Mouse (Mus musculus): ENCODE data around the gene Dync1li2. TPM values are rescaled to one million over a fixed set of nuclear protein-coding genes. Genes with fewer than 3 reads are reported as not detected.

Dync1li2 gene
- polyA plus RNA-seq, 1 experiment from 2014 or later = 56.6 TPM

DNA sequence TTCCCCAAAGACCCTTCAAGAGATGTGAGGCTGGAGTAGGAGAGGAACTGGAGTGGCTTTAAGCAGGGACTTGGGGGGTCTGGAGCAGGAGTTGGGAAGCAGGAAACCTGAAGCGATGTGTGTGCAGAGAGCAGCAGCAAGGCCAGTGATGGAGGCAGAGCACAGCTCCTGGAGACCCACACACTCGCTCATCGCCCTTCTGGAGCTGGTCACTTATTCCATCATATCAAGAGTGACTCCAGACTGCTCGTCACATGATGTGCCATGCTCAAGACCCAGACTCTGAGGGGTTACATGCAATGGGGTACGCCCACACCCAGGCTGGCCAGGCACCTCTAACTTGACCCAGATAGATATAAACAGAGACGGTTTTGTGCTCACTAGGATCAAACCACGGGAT is 62.6 kb downstream of the Dync1li2 start:
- H3K27ac ChIP-seq (ENCODE audit: low read depth, low read length) = no peak overlapping the region

DNA sequence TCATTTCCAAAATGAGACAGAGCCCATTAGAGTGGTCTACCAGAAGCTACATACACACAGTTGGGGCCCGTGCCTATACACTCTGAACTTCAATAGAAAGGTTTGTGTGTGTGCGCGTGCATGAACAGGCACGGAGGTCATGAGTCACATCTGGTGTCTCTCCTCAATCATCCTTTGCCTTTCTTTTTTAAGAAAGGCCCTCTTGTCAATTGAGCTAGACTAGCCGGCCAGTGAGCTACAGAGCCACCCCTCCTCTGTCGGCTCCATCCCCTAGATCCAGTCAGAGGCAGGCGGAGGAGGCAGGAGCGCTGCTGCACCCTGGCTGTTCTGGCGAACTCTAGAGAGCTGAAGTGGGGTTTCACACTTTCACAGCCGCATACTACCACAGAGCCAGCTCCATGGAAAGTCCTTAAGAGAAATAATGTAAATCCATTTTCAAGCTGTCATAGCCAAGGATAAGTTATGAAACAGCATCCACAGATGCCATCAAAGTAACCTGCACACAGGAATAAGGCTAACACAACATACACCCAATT is 63.5 kb downstream of the Dync1li2 start:
- Histone ChIP-seq H3K9ac (ENCODE audit: low read depth, low read length) (no peak overlapping the region), H3K36me3 (ENCODE audit: control insufficient read depth, insufficient read depth, low read length) (no peaks in the 10 kb centered on the region), H3K9me3 (ENCODE audit: control insufficient read depth, low read length) (no peaks in the 10 kb centered on the region), H3K4me2 (replicated peaks; ENCODE audit: low read depth, low read length) (no peak overlapping the region), H3K27me3 (ENCODE audit: control insufficient read depth, insufficient read depth, low read length) (no peaks in the 10 kb centered on the region), H3K4me1 (ENCODE audit: control insufficient read depth, insufficient read depth, low read length) (peaks cover 21% of the 10 kb centered on the region), H3K27ac (ENCODE audit: low read depth, low read length) (no peak overlapping the region), H3K4me3 (ENCODE audit: low read length) (no peak overlapping the region)
- 65% methylated on average over 10 of the region's 10 CpGs for WGBS
- no peak for ATAC-seq (ENCODE audit: low FRiP score, low TSS enrichment)

More for the DNA sequence above, 62.6 kb downstream of the Dync1li2 start:
- Histone ChIP-seq H3K9me3 (ENCODE audit: control insufficient read depth, low read length) (no peaks in the 10 kb centered on the region), H3K36me3 (ENCODE audit: control insufficient read depth, insufficient read depth, low read length) (no peaks in the 10 kb centered on the region), H3K9ac (ENCODE audit: low read depth, low read length) (no peak overlapping the region), H3K4me2 (replicated peaks; ENCODE audit: low read depth, low read length) (no peak overlapping the region), H3K27me3 (ENCODE audit: control insufficient read depth, insufficient read depth, low read length) (no peaks in the 10 kb centered on the region), H3K4me3 (ENCODE audit: low read length) (no peak overlapping the region), H3K4me1 (ENCODE audit: control insufficient read depth, insufficient read depth, low read length) (peaks cover 14% of the 10 kb centered on the region)
- WGBS = 85% methylated on average over 7 of the region's 7 CpGs
- ATAC-seq (ENCODE audit: low FRiP score, low TSS enrichment) = no peak

DNA sequence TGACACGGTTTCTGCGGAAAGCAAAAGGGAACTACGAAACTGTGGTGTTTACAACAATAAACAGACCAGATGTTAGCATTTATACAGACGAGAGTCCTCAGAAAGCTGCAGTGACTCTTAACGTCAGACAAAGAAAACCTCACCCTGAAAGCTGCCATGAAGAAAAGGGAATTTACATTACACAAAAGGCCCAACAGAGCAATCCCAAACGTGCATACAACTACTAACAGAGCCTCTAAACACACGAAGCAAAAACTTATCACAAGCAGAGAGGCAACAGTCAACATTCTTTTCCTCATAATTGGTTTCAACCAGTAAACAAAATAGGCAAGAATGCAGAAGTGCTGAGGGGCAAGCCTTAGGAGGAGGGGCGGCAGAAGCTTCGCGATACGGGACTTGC is 66.2 kb downstream of the Dync1li2 start:
- Histone ChIP-seq H3K4me2 (replicated peaks; ENCODE audit: low read depth, low read length) (no peak overlapping the region), H3K4me1 (ENCODE audit: control insufficient read depth, insufficient read depth, low read length) (peaks cover 20% of the 10 kb centered on the region), H3K4me3 (ENCODE audit: low read length) (no peak overlapping the region), H3K9me3 (ENCODE audit: control insufficient read depth, low read length) (no peaks in the 10 kb centered on the region), H3K27me3 (ENCODE audit: control insufficient read depth, insufficient read depth, low read length) (no peaks in the 10 kb centered on the region), H3K27ac (ENCODE audit: low read depth, low read length) (no peak overlapping the region), H3K9ac (ENCODE audit: low read depth, low read length) (no peak overlapping the region), H3K36me3 (ENCODE audit: control insufficient read depth, insufficient read depth, low read length) (no peaks in the 10 kb centered on the region)
- WGBS = 72% methylated on average over 11 of the region's 11 CpGs
- no peak for ATAC-seq (ENCODE audit: low FRiP score, low TSS enrichment)

DNA sequence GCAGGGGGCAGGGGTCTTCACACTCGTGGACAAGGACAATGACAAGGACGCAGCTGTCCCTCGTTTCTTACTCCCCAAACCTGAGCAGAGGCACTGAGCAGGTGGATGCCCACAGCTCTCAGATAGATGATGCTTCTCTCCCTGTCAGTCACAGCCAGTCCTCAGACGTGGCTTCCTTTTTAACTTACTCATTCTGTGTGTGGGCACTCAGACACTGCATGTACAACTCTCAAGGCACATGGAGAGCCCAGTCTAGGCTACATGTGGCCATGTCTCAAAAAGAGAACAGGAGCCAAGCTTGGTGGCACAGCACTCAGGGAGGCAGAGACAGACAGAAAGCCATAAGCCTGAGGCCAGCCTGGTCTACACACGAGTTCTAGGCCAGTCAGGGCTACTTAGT is 66.9 kb downstream of the Dync1li2 start:
- Histone ChIP-seq H3K4me3 (ENCODE audit: low read length) (no peak overlapping the region), H3K27me3 (ENCODE audit: control insufficient read depth, insufficient read depth, low read length) (no peaks in the 10 kb centered on the region), H3K9me3 (ENCODE audit: control insufficient read depth, low read length) (no peaks in the 10 kb centered on the region), H3K27ac (ENCODE audit: low read depth, low read length) (peak overlapping the region; percentile 90), H3K36me3 (ENCODE audit: control insufficient read depth, insufficient read depth, low read length) (no peaks in the 10 kb centered on the region), H3K4me1 (ENCODE audit: control insufficient read depth, insufficient read depth, low read length) (peaks cover 20% of the 10 kb centered on the region), H3K9ac (ENCODE audit: low read depth, low read length) (no peak overlapping the region), H3K4me2 (replicated peaks; ENCODE audit: low read depth, low read length) (no peak overlapping the region)
- 64% methylated on average over 5 of the region's 5 CpGs for WGBS
- ATAC-seq (ENCODE audit: low FRiP score, low TSS enrichment) = no peak

DNA sequence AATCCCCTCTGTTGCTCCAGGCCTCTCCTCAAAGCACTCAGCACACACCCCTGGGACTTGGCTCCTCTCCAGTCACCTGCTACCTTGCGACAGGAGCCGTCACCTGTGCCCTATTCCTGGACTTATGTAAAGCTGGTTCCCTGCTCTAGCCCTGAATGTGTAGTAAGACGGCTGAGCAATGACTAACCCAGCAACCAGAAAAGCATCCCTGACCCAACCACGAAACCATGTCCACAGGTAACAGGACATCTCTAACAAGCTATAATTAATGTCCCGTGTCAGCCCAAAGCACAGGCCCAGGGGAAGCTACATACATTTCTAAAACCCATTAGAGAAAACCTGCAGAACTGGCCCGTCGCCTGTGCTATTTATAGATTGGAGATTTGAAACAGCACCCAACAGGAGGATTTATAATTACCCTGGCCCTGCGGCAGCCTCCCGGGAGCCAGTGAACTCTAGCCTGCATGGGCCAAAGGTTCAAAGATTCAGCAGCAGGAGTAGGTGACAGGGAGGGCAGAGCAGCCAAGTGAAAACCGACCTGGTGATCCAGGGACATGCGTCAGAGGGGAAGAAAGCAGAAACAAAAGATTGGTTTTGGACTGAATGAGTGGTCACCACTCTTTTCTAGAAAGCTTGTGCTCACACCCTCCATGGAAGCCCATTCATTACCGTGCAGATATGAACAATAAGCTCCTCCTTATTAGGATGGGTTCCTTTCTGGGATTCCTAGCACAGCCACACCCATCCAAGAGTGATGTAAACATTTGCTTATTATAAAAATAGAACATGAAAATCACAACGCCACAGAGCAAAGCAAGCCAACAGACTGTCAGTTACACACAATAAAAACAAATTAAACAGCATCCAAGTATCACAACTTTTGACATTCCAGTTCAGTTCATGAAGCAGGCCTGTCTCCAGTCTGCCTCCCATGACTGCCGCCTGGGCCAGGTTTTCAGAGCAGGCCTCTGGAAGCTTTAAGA is 67.7 kb downstream of the Dync1li2 start:
- Histone ChIP-seq H3K9me3 (ENCODE audit: control insufficient read depth, low read length) (no peaks in the 10 kb centered on the region), H3K4me2 (replicated peaks; ENCODE audit: low read depth, low read length) (no peak overlapping the region), H3K9ac (ENCODE audit: low read depth, low read length) (no peak overlapping the region), H3K27ac (ENCODE audit: low read depth, low read length) (peak overlapping the region; percentile 90), H3K4me3 (ENCODE audit: low read length) (no peak overlapping the region), H3K4me1 (ENCODE audit: control insufficient read depth, insufficient read depth, low read length) (peaks cover 25% of the 10 kb centered on the region), H3K36me3 (ENCODE audit: control insufficient read depth, insufficient read depth, low read length) (no peaks in the 10 kb centered on the region), H3K27me3 (ENCODE audit: control insufficient read depth, insufficient read depth, low read length) (no peaks in the 10 kb centered on the region)
- 23% methylated on average over 14 of the region's 14 CpGs for WGBS
- ATAC-seq (ENCODE audit: low FRiP score, low TSS enrichment) = peak; percentile 86

DNA sequence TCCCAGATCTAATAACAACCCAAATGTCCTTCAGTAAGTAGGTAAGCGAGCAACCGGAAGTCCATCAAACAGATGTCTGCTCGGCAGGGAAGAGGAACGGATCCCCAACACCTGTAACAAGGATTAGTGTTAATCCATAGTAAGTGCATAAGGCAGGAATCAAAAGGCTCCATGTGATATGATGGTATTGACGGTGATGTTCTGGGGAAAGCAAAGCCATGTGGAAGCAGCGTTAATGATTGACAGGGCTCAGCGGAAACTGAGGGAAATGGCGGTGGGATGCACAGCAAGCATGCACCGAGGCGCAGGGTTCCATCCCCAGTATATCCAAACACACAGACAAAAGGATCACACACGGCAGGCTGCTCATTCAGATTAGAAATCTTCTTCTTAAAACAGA is 68.6 kb downstream of the Dync1li2 start:
- 64% methylated on average over 11 of the region's 11 CpGs for WGBS
- H3K27me3 ChIP-seq (ENCODE audit: control insufficient read depth, insufficient read depth, low read length) = no peaks in the 10 kb centered on the region
- H3K4me3 ChIP-seq (ENCODE audit: low read length) = no peak overlapping the region
- no peaks in the 10 kb centered on the region for H3K36me3 ChIP-seq (ENCODE audit: control insufficient read depth, insufficient read depth, low read length)
- no peaks in the 10 kb centered on the region for H3K9me3 ChIP-seq (ENCODE audit: control insufficient read depth, low read length)
- peak overlapping the region; percentile 90; the same call in 1 of the 2 replicates for H3K27ac ChIP-seq (ENCODE audit: low read depth, low read length)
- ATAC-seq (ENCODE audit: low FRiP score, low TSS enrichment) = no peak
- H3K4me2 ChIP-seq (replicated peaks; ENCODE audit: low read depth, low read length) = no peak overlapping the region; the same call in 1 of the 2 replicates
- no peak overlapping the region for H3K9ac ChIP-seq (ENCODE audit: low read depth, low read length)
- peaks cover 33% of the 10 kb centered on the region for H3K4me1 ChIP-seq (ENCODE audit: control insufficient read depth, insufficient read depth, low read length)

DNA sequence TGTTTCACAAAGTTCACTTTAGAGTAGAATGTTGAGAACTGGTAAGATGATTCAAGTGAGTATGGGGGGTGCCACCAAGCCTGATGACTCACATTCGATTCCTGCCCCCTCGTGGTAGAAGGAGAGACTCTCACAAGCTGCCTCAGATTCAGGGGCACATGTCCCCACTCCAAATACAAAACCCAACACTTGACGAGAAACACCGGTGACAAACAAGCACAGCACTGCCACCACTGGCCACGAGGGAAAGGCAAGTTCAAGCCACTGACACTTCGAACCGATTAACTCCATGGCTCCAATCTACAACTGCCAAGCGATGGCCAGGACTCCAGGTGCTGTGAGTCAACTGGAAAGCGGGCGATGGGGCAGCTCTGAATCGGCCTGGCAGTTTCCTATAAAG is 69.1 kb downstream of the Dync1li2 start:
- peak overlapping the region; percentile 90; the same call in 1 of the 2 replicates for H3K27ac ChIP-seq (ENCODE audit: low read depth, low read length)

DNA sequence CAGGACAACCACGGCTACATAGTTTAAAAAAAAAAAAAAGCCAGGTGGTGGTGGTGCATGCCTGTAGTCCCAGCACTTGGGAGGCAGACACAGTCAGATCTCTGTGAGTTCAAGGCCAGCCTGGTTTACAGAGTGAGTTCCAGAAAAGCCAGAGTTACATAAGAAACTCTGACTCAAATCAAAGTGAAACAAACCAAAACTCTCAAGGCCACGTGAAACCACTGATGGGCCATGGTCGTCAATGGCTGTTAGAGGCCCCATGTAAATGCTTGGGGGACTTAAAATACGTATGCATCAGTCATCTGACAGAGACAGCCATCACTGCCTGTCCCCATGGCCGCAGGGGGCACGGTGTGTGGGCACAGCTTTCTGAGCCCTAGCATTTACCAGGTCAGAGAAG is 71.7 kb downstream of the Dync1li2 start:
- Histone ChIP-seq H3K9ac (ENCODE audit: low read depth, low read length) (no peak overlapping the region), H3K4me2 (replicated peaks; ENCODE audit: low read depth, low read length) (no peak overlapping the region), H3K9me3 (ENCODE audit: control insufficient read depth, low read length) (no peaks in the 10 kb centered on the region), H3K36me3 (ENCODE audit: control insufficient read depth, insufficient read depth, low read length) (no peaks in the 10 kb centered on the region), H3K27ac (ENCODE audit: low read depth, low read length) (no peak overlapping the region), H3K27me3 (ENCODE audit: control insufficient read depth, insufficient read depth, low read length) (no peaks in the 10 kb centered on the region), H3K4me1 (ENCODE audit: control insufficient read depth, insufficient read depth, low read length) (peaks cover 45% of the 10 kb centered on the region), H3K4me3 (ENCODE audit: low read length) (no peak overlapping the region)
- ATAC-seq (ENCODE audit: low FRiP score, low TSS enrichment) = no peak
- 83% methylated on average over 6 of the region's 6 CpGs for WGBS

More for the DNA sequence above, 69.1 kb downstream of the Dync1li2 start:
- 73% methylated on average over 11 of the region's 11 CpGs for WGBS
- H3K27me3 ChIP-seq (ENCODE audit: control insufficient read depth, insufficient read depth, low read length) = no peaks in the 10 kb centered on the region
- H3K9ac ChIP-seq (ENCODE audit: low read depth, low read length) = no peak overlapping the region
- peaks cover 38% of the 10 kb centered on the region for H3K4me1 ChIP-seq (ENCODE audit: control insufficient read depth, insufficient read depth, low read length)
- no peaks in the 10 kb centered on the region for H3K36me3 ChIP-seq (ENCODE audit: control insufficient read depth, insufficient read depth, low read length)
- H3K4me3 ChIP-seq (ENCODE audit: low read length) = no peak overlapping the region
- H3K4me2 ChIP-seq (replicated peaks; ENCODE audit: low read depth, low read length) = no peak overlapping the region
- H3K9me3 ChIP-seq (ENCODE audit: control insufficient read depth, low read length) = no peaks in the 10 kb centered on the region
- ATAC-seq (ENCODE audit: low FRiP score, low TSS enrichment) = no peak

DNA sequence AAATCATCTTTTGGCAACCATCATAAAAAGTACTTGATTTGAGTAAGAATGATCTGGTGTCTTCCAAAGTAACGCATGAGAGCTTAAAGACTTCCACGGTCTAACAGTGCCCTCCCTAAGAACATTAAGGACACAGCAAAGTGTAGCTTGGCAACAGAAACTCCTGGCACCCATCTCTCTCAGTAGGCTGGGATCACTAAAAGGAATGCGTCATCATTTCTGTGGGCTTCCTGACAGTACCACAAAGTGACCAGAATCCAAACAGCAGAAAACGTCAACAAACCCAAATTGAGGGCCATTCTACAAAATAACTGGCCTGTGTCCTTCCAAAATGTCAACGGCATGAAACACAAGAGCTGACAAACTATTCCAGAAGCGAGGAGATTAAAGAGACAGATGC is 72.8 kb downstream of the Dync1li2 start:
- H3K36me3 ChIP-seq (ENCODE audit: control insufficient read depth, insufficient read depth, low read length) = no peaks in the 10 kb centered on the region
- 72% methylated on average over 6 of the region's 6 CpGs for WGBS
- ATAC-seq (ENCODE audit: low FRiP score, low TSS enrichment) = no peak

More for the DNA sequence above, 72.8 kb downstream of the Dync1li2 start:
- H3K4me1 ChIP-seq (ENCODE audit: control insufficient read depth, insufficient read depth, low read length) = peaks cover 39% of the 10 kb centered on the region
- no peak overlapping the region for H3K4me3 ChIP-seq (ENCODE audit: low read length)
- H3K27me3 ChIP-seq (ENCODE audit: control insufficient read depth, insufficient read depth, low read length) = no peaks in the 10 kb centered on the region
- H3K9ac ChIP-seq (ENCODE audit: low read depth, low read length) = no peak overlapping the region
- no peaks in the 10 kb centered on the region for H3K9me3 ChIP-seq (ENCODE audit: control insufficient read depth, low read length)
- H3K4me2 ChIP-seq (replicated peaks; ENCODE audit: low read depth, low read length) = no peak overlapping the region
- H3K27ac ChIP-seq (ENCODE audit: low read depth, low read length) = no peak overlapping the region
